Mouse (Mus musculus): ENCODE results near the gene Dlgap1. TPM values are rescaled to one million over a fixed set of nuclear protein-coding genes. Genes with fewer than 3 reads are reported as not detected.
A peak's percentile ranks its signal among the peaks of the same experiment; 100 is the strongest.

The Dlgap1 gene
- polyA plus RNA-seq, 1 experiment from 2014 or later, result 2.9 TPM

DNA sequence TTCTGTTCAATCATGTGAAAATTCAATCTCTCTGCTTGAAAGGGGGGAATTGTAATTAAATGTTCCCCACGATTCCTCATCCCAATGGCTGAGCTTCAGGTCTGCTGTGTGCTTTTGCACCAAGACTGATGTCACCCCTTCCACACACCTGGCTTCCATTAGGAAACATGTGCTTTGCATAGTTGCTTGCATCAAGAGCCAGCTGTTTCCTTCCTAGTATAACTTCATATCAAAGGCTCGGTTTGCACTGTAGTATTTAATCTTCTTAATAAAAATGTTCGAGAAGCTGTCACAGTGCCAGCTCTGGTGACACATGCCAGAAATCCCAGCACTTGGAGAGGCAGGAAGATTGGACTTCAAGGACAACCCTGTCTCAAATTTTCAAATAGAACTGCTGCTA is 428.3 kb downstream of the Dlgap1 start:
- H3K9me3 ChIP-seq (ENCODE audit: control insufficient read depth, low read length), result no peaks in the 10 kb centered on the region
- H3K36me3 ChIP-seq (ENCODE audit: control insufficient read depth, insufficient read depth, low read length), result no peaks in the 10 kb centered on the region
- H3K27ac ChIP-seq (ENCODE audit: low read depth), result no peak overlapping the region
- H3K27me3 ChIP-seq (replicated peaks; ENCODE audit: control insufficient read depth, insufficient read depth, low read length), result no peaks in the 10 kb centered on the region
- no peak for DNase-seq (ENCODE audit: low spot score)
- H3K9ac ChIP-seq (ENCODE audit: low read length), result no peak overlapping the region
- no peak overlapping the region for H3K4me3 ChIP-seq (ENCODE audit: low read depth, low read length)
- no peaks in the 10 kb centered on the region; the same call in 1 of the 2 replicates for H3K4me1 ChIP-seq (replicated peaks; ENCODE audit: control insufficient read depth, insufficient read depth, low read length)
- no peak for ATAC-seq (replicated peaks; ENCODE audit: low FRiP score, low TSS enrichment, low read depth)
- 29% methylated on average over 3 of the region's 3 CpGs for WGBS
- no peak overlapping the region for H3K4me2 ChIP-seq (ENCODE audit: low read length)

GRCm38 (mm10) chr17:70397708-70398107 is 428.8 kb downstream of the Dlgap1 start:
- no peaks in the 10 kb centered on the region for H3K36me3 ChIP-seq (ENCODE audit: control insufficient read depth, insufficient read depth, low read length)
- no peak overlapping the region for H3K4me2 ChIP-seq (ENCODE audit: low read length)
- ATAC-seq (replicated peaks; ENCODE audit: low FRiP score, low TSS enrichment, low read depth), result no peak
- 59% methylated on average over 8 of the region's 8 CpGs for WGBS
- H3K4me1 ChIP-seq (replicated peaks; ENCODE audit: control insufficient read depth, insufficient read depth, low read length), result no peaks in the 10 kb centered on the region; the same call in 1 of the 2 replicates
- no peak overlapping the region for H3K9ac ChIP-seq (ENCODE audit: low read length)
- H3K27me3 ChIP-seq (replicated peaks; ENCODE audit: control insufficient read depth, insufficient read depth, low read length), result no peaks in the 10 kb centered on the region
- H3K9me3 ChIP-seq (ENCODE audit: control insufficient read depth, low read length), result no peaks in the 10 kb centered on the region
- H3K4me3 ChIP-seq (ENCODE audit: low read depth, low read length), result no peak overlapping the region
- DNase-seq (ENCODE audit: low spot score), result no peak
- no peak overlapping the region for H3K27ac ChIP-seq (ENCODE audit: low read depth)

DNA sequence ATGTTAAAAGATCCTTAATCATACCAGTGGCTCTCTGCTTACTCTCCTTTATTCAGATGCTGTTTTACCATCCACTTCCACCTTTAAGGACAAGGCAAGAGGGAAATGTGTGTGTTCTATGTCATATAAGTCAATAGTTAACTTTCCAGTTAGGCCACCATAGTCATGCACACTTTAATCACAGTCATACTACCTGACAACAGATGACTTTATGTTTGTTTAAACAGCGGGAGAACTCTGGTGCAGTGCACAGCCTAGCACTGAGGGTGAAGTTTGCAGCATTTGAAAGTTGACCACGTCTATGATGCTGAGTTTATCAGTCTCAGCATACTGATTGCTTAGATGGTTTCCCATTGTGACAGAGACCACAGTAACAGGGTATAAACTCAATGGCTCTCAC is 433.0 kb downstream of the Dlgap1 start:
- DNase-seq (ENCODE audit: low spot score) (no peak), ATAC-seq (replicated peaks; ENCODE audit: low FRiP score, low TSS enrichment, low read depth) (peak; percentile 81)
- H3K4me3 ChIP-seq (ENCODE audit: low read depth, low read length), result no peak overlapping the region
- no peaks in the 10 kb centered on the region for H3K9me3 ChIP-seq (ENCODE audit: control insufficient read depth, low read length)
- H3K4me1 ChIP-seq (replicated peaks; ENCODE audit: control insufficient read depth, insufficient read depth, low read length), result no peaks in the 10 kb centered on the region; the same call in 1 of the 2 replicates
- no peak overlapping the region for H3K4me2 ChIP-seq (ENCODE audit: low read length)
- H3K27me3 ChIP-seq (replicated peaks; ENCODE audit: control insufficient read depth, insufficient read depth, low read length), result no peaks in the 10 kb centered on the region
- no peak overlapping the region for H3K9ac ChIP-seq (ENCODE audit: low read length)
- no peak overlapping the region for H3K27ac ChIP-seq (ENCODE audit: low read depth)
- whole genome bisulfite sequencing, result 39% methylated on average over 2 of the region's 2 CpGs
- no peaks in the 10 kb centered on the region for H3K36me3 ChIP-seq (ENCODE audit: control insufficient read depth, insufficient read depth, low read length)

- Histone ChIP-seq H3K4me2 (ENCODE audit: low read length) (no peak overlapping the region), H3K36me3 (ENCODE audit: control insufficient read depth, insufficient read depth, low read length) (no peaks in the 10 kb centered on the region), H3K4me1 (replicated peaks; ENCODE audit: control insufficient read depth, insufficient read depth, low read length) (no peaks in the 10 kb centered on the region), H3K27me3 (replicated peaks; ENCODE audit: control insufficient read depth, insufficient read depth, low read length) (no peaks in the 10 kb centered on the region), H3K4me3 (ENCODE audit: low read depth, low read length) (no peak overlapping the region), H3K9me3 (ENCODE audit: control insufficient read depth, low read length) (no peaks in the 10 kb centered on the region), H3K9ac (ENCODE audit: low read length) (no peak overlapping the region), H3K27ac (ENCODE audit: low read depth) (no peak overlapping the region)
- WGBS, result 50% methylated on average over 10 of the region's 10 CpGs
- ATAC-seq (replicated peaks; ENCODE audit: low FRiP score, low TSS enrichment, low read depth), result no peak
- no peak for DNase-seq (ENCODE audit: low spot score)
Observed at GRCm38 (mm10) chr17:70403750-70404149, 434.9 kb downstream of the Dlgap1 start.

GRCm38 (mm10) chr17:70414202-70414601 is 445.3 kb downstream of the Dlgap1 start:
- no peaks in the 10 kb centered on the region for H3K9me3 ChIP-seq (ENCODE audit: control insufficient read depth, low read length)
- H3K4me3 ChIP-seq (ENCODE audit: low read depth, low read length), result no peak overlapping the region
- H3K9ac ChIP-seq (ENCODE audit: low read length), result no peak overlapping the region
- 88% methylated on average over 3 of the region's 3 CpGs for WGBS
- DNase-seq (ENCODE audit: low spot score), result no peak
- H3K27me3 ChIP-seq (replicated peaks; ENCODE audit: control insufficient read depth, insufficient read depth, low read length), result no peaks in the 10 kb centered on the region
- H3K4me2 ChIP-seq (ENCODE audit: low read length), result no peak overlapping the region
- ATAC-seq (replicated peaks; ENCODE audit: low FRiP score, low TSS enrichment, low read depth), result no peak
- H3K36me3 ChIP-seq (ENCODE audit: control insufficient read depth, insufficient read depth, low read length), result no peaks in the 10 kb centered on the region
- no peak overlapping the region for H3K27ac ChIP-seq (ENCODE audit: low read depth)
- H3K4me1 ChIP-seq (replicated peaks; ENCODE audit: control insufficient read depth, insufficient read depth, low read length), result no peaks in the 10 kb centered on the region

GRCm38 (mm10) chr17:70427866-70428265 is 459.0 kb downstream of the Dlgap1 start:
- no peaks in the 10 kb centered on the region for H3K27me3 ChIP-seq (replicated peaks; ENCODE audit: control insufficient read depth, insufficient read depth, low read length)
- H3K4me1 ChIP-seq (replicated peaks; ENCODE audit: control insufficient read depth, insufficient read depth, low read length), result no peaks in the 10 kb centered on the region
- H3K9me3 ChIP-seq (ENCODE audit: control insufficient read depth, low read length), result no peaks in the 10 kb centered on the region
- no peak overlapping the region for H3K4me3 ChIP-seq (ENCODE audit: low read depth, low read length)
- no peak for ATAC-seq (replicated peaks; ENCODE audit: low FRiP score, low TSS enrichment, low read depth)
- 84% methylated on average over 9 of the region's 9 CpGs for WGBS
- no peak for DNase-seq (ENCODE audit: low spot score)
- H3K36me3 ChIP-seq (ENCODE audit: control insufficient read depth, insufficient read depth, low read length), result no peaks in the 10 kb centered on the region
- no peak overlapping the region for H3K27ac ChIP-seq (ENCODE audit: low read depth)
- no peak overlapping the region for H3K9ac ChIP-seq (ENCODE audit: low read length)
- no peak overlapping the region for H3K4me2 ChIP-seq (ENCODE audit: low read length)

GRCm38 (mm10) chr17:70429746-70430451 is 461.0 kb downstream of the Dlgap1 start:
- DNase-seq (ENCODE audit: low spot score), result peak; percentile 87
- peak overlapping the region; percentile 42 for H3K4me2 ChIP-seq (ENCODE audit: low read length)
- H3K9me3 ChIP-seq (ENCODE audit: control insufficient read depth, low read length), result no peaks in the 10 kb centered on the region
- WGBS, result 16% methylated on average over 17 of the region's 17 CpGs
- no peaks in the 10 kb centered on the region for H3K4me1 ChIP-seq (replicated peaks; ENCODE audit: control insufficient read depth, insufficient read depth, low read length)
- H3K27ac ChIP-seq (ENCODE audit: low read depth), result no peak overlapping the region
- H3K36me3 ChIP-seq (ENCODE audit: control insufficient read depth, insufficient read depth, low read length), result no peaks in the 10 kb centered on the region
- 0 out of 2 replicates have a peak overlapping the region, but pooled peaks have one; percentile 6 for H3K4me3 ChIP-seq (ENCODE audit: low read depth, low read length)
- H3K27me3 ChIP-seq (replicated peaks; ENCODE audit: control insufficient read depth, insufficient read depth, low read length), result no peaks in the 10 kb centered on the region
- ATAC-seq (replicated peaks; ENCODE audit: low FRiP score, low TSS enrichment, low read depth), result 0 out of 2 replicates have a peak, but pooled peaks have one; percentile 43
- no peak overlapping the region for H3K9ac ChIP-seq (ENCODE audit: low read length)

DNA sequence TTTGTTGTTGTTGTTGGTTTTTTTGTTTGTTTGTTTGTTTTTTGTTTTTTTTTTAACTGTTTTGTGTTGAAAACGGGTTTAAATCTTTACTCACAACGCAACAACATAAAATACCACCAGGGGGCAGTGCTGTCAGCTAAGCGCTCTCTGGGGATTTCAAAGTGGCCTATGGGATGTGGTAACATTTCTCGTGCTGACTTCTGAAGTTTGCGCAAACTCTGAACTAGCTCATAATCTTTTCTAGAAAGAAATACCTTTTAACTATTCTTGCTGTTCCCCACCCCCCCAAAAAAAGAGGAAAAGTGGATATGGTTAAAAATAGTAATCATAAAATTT is 461.5 kb downstream of the Dlgap1 start:
- H3K4me3 ChIP-seq (ENCODE audit: low read depth, low read length), result no peak overlapping the region
- no peak for ATAC-seq (replicated peaks; ENCODE audit: low FRiP score, low TSS enrichment, low read depth)
- 20% methylated on average over 5 of the region's 5 CpGs for WGBS
- H3K27me3 ChIP-seq (replicated peaks; ENCODE audit: control insufficient read depth, insufficient read depth, low read length), result no peaks in the 10 kb centered on the region
- H3K4me2 ChIP-seq (ENCODE audit: low read length), result no peak overlapping the region
- no peaks in the 10 kb centered on the region for H3K36me3 ChIP-seq (ENCODE audit: control insufficient read depth, insufficient read depth, low read length)
- H3K4me1 ChIP-seq (replicated peaks; ENCODE audit: control insufficient read depth, insufficient read depth, low read length), result no peaks in the 10 kb centered on the region
- no peaks in the 10 kb centered on the region for H3K9me3 ChIP-seq (ENCODE audit: control insufficient read depth, low read length)
- DNase-seq (ENCODE audit: low spot score), result peak; percentile 74
- no peak overlapping the region for H3K9ac ChIP-seq (ENCODE audit: low read length)
- no peak overlapping the region for H3K27ac ChIP-seq (ENCODE audit: low read depth)

GRCm38 (mm10) chr17:70432834-70433233 is 464.0 kb downstream of the Dlgap1 start:
- ATAC-seq (replicated peaks; ENCODE audit: low FRiP score, low TSS enrichment, low read depth) (no peak), DNase-seq (ENCODE audit: low spot score) (no peak)
- WGBS, result 78% methylated on average over 5 of the region's 5 CpGs
- H3K4me1 ChIP-seq (replicated peaks; ENCODE audit: control insufficient read depth, insufficient read depth, low read length), result no peaks in the 10 kb centered on the region
- no peaks in the 10 kb centered on the region for H3K36me3 ChIP-seq (ENCODE audit: control insufficient read depth, insufficient read depth, low read length)
- H3K9ac ChIP-seq (ENCODE audit: low read length), result no peak overlapping the region
- H3K27ac ChIP-seq (ENCODE audit: low read depth), result no peak overlapping the region
- H3K4me3 ChIP-seq (ENCODE audit: low read depth, low read length), result no peak overlapping the region
- H3K27me3 ChIP-seq (replicated peaks; ENCODE audit: control insufficient read depth, insufficient read depth, low read length), result no peaks in the 10 kb centered on the region
- no peak overlapping the region for H3K4me2 ChIP-seq (ENCODE audit: low read length)
- no peaks in the 10 kb centered on the region for H3K9me3 ChIP-seq (ENCODE audit: control insufficient read depth, low read length)
